Mouse (Mus musculus) splenic B cell, adult 2 months (primary cell): Measurements from ENCODE around the gene Slc35c2.

Experiments used
- DNase-seq: peaks from one replicate; pipeline ENCODE4 v3.0.0-alpha.2; 2011; ENCODE audit warnings: low read depth, low spot score
- H3K27me3 ChIP-seq: 2 replicates; pipeline ENCODE4 v1.6.1; 2012; ENCODE audit warnings: mild to moderate bottlenecking, low read length, moderate library complexity, mixed read lengths; ENCODE audit not compliant: control insufficient read depth, poor library complexity, insufficient read depth, severe bottlenecking
- H3K36me3 ChIP-seq: 2 replicates; pipeline ENCODE4 v1.6.1; 2012; ENCODE audit warnings: mild to moderate bottlenecking, low read length, moderate library complexity, mixed read lengths; ENCODE audit not compliant: control insufficient read depth, poor library complexity, insufficient read depth, severe bottlenecking

Slc35c2 gene

GRCm38 (mm10) chr2:165248967-165249366 lies 38.7 kb downstream of the Slc35c2 start:
- Histone ChIP-seq H3K27me3 (no peaks in the 10 kb centered on the region; the same call in 1 of the 2 replicates), H3K36me3 (no peaks in the 10 kb centered on the region)
- no peak for DNase-seq

GRCm38 (mm10) chr2:165246349-165246748 lies 41.3 kb downstream of the Slc35c2 start:
- no peaks in the 10 kb centered on the region for H3K36me3 ChIP-seq
- no peak for DNase-seq
- H3K27me3 ChIP-seq = no peaks in the 10 kb centered on the region; the same call in 1 of the 2 replicates

- Histone ChIP-seq H3K36me3 (no peaks in the 10 kb centered on the region), H3K27me3 (no peaks in the 10 kb centered on the region)
- DNase-seq = no peak
Observed at GRCm38 (mm10) chr2:165243122-165243720, 44.4 kb downstream of the Slc35c2 start.

GRCm38 (mm10) chr2:165242575-165242974 lies 45.1 kb downstream of the Slc35c2 start:
- DNase-seq = no peak
- H3K36me3 ChIP-seq = no peaks in the 10 kb centered on the region
- H3K27me3 ChIP-seq = no peaks in the 10 kb centered on the region

- no peak for DNase-seq
- no peaks in the 10 kb centered on the region for H3K36me3 ChIP-seq
- H3K27me3 ChIP-seq = no peaks in the 10 kb centered on the region
Observed at GRCm38 (mm10) chr2:165241786-165242185, 45.9 kb downstream of the Slc35c2 start.

- Histone ChIP-seq H3K36me3 (no peaks in the 10 kb centered on the region), H3K27me3 (no peaks in the 10 kb centered on the region)
- no peak for DNase-seq
Observed at GRCm38 (mm10) chr2:165240371-165240770, 47.3 kb downstream of the Slc35c2 start.

- no peak for DNase-seq
- no peaks in the 10 kb centered on the region for H3K36me3 ChIP-seq
- H3K27me3 ChIP-seq = no peaks in the 10 kb centered on the region
Observed at GRCm38 (mm10) chr2:165239533-165240144, 48.0 kb downstream of the Slc35c2 start.

GRCm38 (mm10) chr2:165238416-165239145 lies 49.1 kb downstream of the Slc35c2 start:
- DNase-seq = no peak

GRCm38 (mm10) chr2:165234613-165235291 lies 52.9 kb downstream of the Slc35c2 start, which contains the start of gene Cdh22:
Gene Cdh22, minus strand, starts transcription at chr2:165234853.
- peak; percentile 25 for DNase-seq
- Histone ChIP-seq H3K36me3 (no peaks in the 10 kb centered on the region), H3K27me3 (no peaks in the 10 kb centered on the region)

More at GRCm38 (mm10) chr2:165238416-165239145, 49.1 kb downstream of the Slc35c2 start:
- Histone ChIP-seq H3K36me3 (no peaks in the 10 kb centered on the region), H3K27me3 (no peaks in the 10 kb centered on the region)

- Histone ChIP-seq H3K27me3 (no peaks in the 10 kb centered on the region), H3K36me3 (no peaks in the 10 kb centered on the region)
- DNase-seq = no peak
Observed at GRCm38 (mm10) chr2:165234291-165234612, 53.4 kb downstream of the Slc35c2 start.

- Histone ChIP-seq H3K27me3 (no peaks in the 10 kb centered on the region), H3K36me3 (no peaks in the 10 kb centered on the region)
- peak; percentile 62 for DNase-seq
Observed at GRCm38 (mm10) chr2:165233491-165234290, 54.0 kb downstream of the Slc35c2 start.

- DNase-seq = no peak
- H3K27me3 ChIP-seq = no peaks in the 10 kb centered on the region
- H3K36me3 ChIP-seq = no peaks in the 10 kb centered on the region
Observed at GRCm38 (mm10) chr2:165229050-165229449, 58.6 kb downstream of the Slc35c2 start.
